Mouse (Mus musculus): Measurements from ENCODE around the gene Map3k9.

GRCm38 (mm10) chr12:81689505-81690056 lies 91.4 kb downstream of the Map3k9 start:
- TF ChIP-seq CTCF (IDR thresholded peaks at IDR 0.05; ENCODE audit: low read depth, low read length) (no peak), POLR2A (IDR thresholded peaks at IDR 0.05; ENCODE audit: extremely low read depth, insufficient read depth, low read length) (no peak)
